Mouse (Mus musculus): ENCODE measurements around the gene Grm7. TPM values are rescaled to one million over a fixed set of nuclear protein-coding genes. Genes with fewer than 3 reads are reported as not detected.

Grm7 gene
- polyA plus RNA-seq, 1 experiment from 2014 or later = 48.7 TPM

DNA sequence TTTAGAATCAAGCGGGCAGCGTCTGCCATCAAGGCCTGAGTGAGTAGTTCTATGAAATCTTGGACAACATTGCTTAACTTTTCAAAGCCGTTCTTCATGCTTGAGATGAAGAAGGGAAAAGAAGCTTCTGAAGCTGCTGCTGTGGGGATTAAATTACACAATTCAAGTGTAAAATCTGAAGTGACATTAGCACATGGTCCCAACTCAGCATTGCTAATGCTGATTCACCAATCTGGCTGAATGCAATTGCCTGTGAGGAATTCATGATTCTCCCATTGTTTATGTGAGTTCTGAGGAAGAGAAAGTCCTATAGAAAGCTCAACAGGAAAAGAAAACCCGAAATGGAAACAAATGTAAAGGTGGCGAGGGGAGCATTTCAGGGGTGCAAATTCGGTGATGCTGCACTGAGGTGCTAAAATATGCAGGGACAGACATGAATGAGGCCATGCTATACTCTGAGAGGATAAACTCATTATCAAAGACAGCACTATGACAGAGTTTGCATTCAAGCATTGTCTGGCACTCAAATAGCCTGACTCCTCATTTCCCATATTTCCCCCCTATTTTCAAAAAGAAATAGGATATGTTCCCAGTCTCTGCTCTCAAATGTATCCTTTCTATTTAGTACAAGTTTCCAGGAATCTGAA lies 575.8 kb downstream of the Grm7 start:
- Histone ChIP-seq H3K27ac (replicated peaks) (no peak overlapping the region), H3K9me3 (replicated peaks) (no peaks in the 10 kb centered on the region), H3K36me3 (no peaks in the 10 kb centered on the region), H3K4me3 (replicated peaks) (no peak overlapping the region), H3K4me1 (no peaks in the 10 kb centered on the region), H3K4me2 (no peak overlapping the region), H3K27me3 (replicated peaks) (no peaks in the 10 kb centered on the region), H3K9ac (replicated peaks) (no peak overlapping the region)
- WGBS = 80% methylated on average over 6 of the region's 6 CpGs
- no peak for ATAC-seq (ENCODE audit: low FRiP score)

DNA sequence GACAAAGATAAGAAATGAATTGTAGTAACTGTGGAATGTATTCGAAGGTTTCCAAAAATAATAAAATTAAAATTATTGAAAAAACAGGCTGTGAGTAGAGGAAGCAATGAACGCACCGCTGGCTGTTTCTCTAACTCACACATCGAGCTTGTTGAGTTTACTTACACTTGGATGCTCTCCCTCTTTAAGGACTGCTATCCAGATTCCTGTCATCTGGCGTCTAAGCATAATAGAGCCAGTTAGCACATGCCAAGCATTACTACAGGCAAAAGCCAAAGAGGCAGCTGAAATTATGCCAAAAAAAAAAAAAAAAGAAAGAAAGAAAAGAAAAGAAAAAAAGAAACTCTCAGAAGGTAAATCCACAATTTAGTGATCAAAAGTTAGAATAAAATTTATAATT lies 609.8 kb downstream of the Grm7 start:
- H3K4me2 ChIP-seq = no peak overlapping the region
- no peak overlapping the region for H3K4me3 ChIP-seq (replicated peaks)
- no peak overlapping the region for H3K27ac ChIP-seq (replicated peaks)
- H3K36me3 ChIP-seq = no peaks in the 10 kb centered on the region
- ATAC-seq (ENCODE audit: low FRiP score) = no peak
- no peaks in the 10 kb centered on the region for H3K27me3 ChIP-seq (replicated peaks)
- no peaks in the 10 kb centered on the region for H3K9me3 ChIP-seq (replicated peaks)
- 78% methylated on average over 5 of the region's 5 CpGs for WGBS
- H3K9ac ChIP-seq (replicated peaks) = no peak overlapping the region
- peaks cover 5% of the 10 kb centered on the region for H3K4me1 ChIP-seq

DNA sequence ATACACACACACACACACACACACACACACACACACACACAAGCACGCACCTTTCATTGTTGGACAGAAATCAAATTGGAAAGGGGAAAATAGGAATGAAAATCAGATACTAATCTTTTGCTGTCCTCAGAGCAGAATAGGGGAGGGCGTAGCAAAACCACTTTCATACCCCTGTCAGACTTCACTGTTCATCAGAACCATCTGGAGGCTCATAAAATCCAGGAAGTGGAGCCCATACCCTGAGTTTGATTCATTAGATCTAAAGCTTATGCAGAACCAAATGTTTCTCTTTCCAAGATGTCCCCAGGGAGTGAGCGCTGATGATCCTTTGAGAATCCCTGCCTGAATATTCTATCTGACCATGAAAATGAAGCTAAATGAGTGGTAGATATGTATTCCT lies 611.6 kb downstream of the Grm7 start:
- Histone ChIP-seq H3K27me3 (replicated peaks) (no peaks in the 10 kb centered on the region), H3K27ac (replicated peaks) (no peak overlapping the region; the same call in 1 of the 2 replicates), H3K36me3 (no peaks in the 10 kb centered on the region), H3K9me3 (replicated peaks) (no peaks in the 10 kb centered on the region), H3K9ac (replicated peaks) (no peak overlapping the region), H3K4me1 (peaks cover 5% of the 10 kb centered on the region), H3K4me2 (no peak overlapping the region), H3K4me3 (replicated peaks) (no peak overlapping the region)
- WGBS = 71% methylated on average over 3 of the region's 3 CpGs
- no peak for ATAC-seq (ENCODE audit: low FRiP score)

DNA sequence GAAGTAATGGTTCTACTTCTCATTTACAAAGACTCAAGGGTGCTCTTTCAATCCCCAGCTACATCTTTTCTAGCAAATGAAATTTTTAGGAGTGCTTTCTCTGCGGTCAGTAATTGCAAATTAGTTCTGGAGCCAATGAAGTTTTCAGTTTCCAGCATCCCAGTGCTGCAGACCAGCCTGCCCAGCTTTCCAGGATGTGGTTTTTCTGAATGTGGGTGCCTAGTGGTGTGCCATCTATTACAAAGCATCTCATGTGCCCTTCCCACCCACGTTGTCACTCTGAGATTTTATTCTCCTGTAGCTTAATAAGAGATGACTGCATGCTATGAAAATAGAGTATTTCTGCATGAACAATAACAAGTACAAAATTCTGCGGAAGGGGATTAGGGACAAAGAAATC lies 612.9 kb downstream of the Grm7 start:
- Histone ChIP-seq H3K36me3 (no peaks in the 10 kb centered on the region), H3K27me3 (replicated peaks) (no peaks in the 10 kb centered on the region), H3K4me1 (peaks cover 5% of the 10 kb centered on the region), H3K4me2 (no peak overlapping the region), H3K4me3 (replicated peaks) (no peak overlapping the region), H3K27ac (replicated peaks) (peak overlapping the region; percentile 69; the same call in 1 of the 2 replicates), H3K9me3 (replicated peaks) (no peaks in the 10 kb centered on the region), H3K9ac (replicated peaks) (no peak overlapping the region)
- peak; percentile 50 for ATAC-seq (ENCODE audit: low FRiP score)
- whole genome bisulfite sequencing = 56% methylated on average over 3 of the region's 3 CpGs

DNA sequence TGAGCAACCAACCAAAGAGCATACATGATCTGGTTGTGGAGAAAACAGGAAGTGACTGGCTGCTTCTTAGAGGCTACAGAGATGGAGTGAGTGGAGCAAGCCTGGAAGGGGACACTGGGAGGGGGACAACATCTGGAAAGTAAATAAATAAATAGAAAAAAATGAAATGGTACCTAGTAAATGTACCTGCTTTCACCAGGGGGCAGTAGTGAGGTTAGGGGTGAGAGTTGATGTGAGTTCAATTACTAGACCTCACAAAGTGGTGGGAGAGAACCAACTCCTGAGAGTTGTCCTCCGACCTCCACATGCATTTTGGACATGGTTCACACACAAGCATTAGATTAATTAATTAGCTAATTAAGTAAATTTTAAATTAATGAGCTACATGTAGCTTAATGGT lies 615.8 kb downstream of the Grm7 start:
- no peak overlapping the region for H3K9ac ChIP-seq (replicated peaks)
- no peak overlapping the region for H3K4me3 ChIP-seq (replicated peaks)
- no peaks in the 10 kb centered on the region for H3K27me3 ChIP-seq (replicated peaks)
- H3K36me3 ChIP-seq = no peaks in the 10 kb centered on the region
- H3K27ac ChIP-seq (replicated peaks) = no peak overlapping the region
- no peak for ATAC-seq (ENCODE audit: low FRiP score)
- no peak overlapping the region for H3K4me2 ChIP-seq
- H3K9me3 ChIP-seq (replicated peaks) = no peaks in the 10 kb centered on the region
- 88% methylated on average over 1 of the region's 1 CpGs for WGBS
- peaks cover 5% of the 10 kb centered on the region for H3K4me1 ChIP-seq

DNA sequence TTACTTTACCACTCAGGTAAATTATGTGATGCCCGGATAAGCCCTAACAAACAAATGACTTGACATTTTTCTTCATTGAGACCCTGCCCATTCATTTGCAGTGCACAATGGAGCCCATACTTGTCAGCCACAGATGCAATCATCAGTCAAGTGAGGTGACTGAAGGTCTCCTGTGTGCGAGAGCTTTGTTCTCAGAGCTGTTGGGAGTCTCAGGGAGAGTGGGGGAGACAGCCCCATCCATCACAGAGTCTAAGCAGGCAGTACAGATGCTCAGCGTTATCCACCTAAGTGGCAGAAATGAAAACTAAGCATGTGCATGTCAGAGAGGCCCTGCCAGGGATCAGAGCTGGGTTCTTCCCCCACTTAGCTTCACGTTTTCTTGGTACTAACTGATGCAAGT lies 631.3 kb downstream of the Grm7 start:
- H3K27ac ChIP-seq (replicated peaks) = no peak overlapping the region
- no peaks in the 10 kb centered on the region for H3K4me1 ChIP-seq
- no peaks in the 10 kb centered on the region for H3K9me3 ChIP-seq (replicated peaks)
- H3K4me2 ChIP-seq = no peak overlapping the region
- no peak overlapping the region for H3K4me3 ChIP-seq (replicated peaks)
- H3K27me3 ChIP-seq (replicated peaks) = no peaks in the 10 kb centered on the region
- no peak for ATAC-seq (ENCODE audit: low FRiP score)
- H3K36me3 ChIP-seq = no peaks in the 10 kb centered on the region
- H3K9ac ChIP-seq (replicated peaks) = no peak overlapping the region
- 26% methylated on average over 4 of the region's 4 CpGs for WGBS

DNA sequence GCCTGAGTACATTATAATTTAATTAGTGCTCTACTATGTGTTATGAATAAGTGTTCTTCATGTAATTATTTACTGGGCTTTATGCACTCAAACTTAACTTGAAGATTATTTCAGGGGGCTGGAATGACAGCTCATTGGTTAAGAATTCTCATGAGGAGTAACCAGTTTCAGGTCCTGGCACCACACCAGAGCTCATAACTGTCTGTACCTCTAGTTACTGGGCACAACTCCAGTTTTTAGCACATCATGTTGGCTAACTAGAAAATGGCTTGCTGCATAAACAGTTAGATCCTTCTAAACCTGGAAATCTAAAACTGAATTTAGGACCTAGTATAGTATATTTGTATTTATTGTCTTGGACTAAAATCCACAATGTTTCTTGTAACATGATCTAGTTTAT lies 633.1 kb downstream of the Grm7 start:
- Histone ChIP-seq H3K36me3 (no peaks in the 10 kb centered on the region), H3K27ac (replicated peaks) (no peak overlapping the region), H3K4me1 (no peaks in the 10 kb centered on the region), H3K9ac (replicated peaks) (no peak overlapping the region), H3K27me3 (replicated peaks) (no peaks in the 10 kb centered on the region), H3K9me3 (replicated peaks) (no peaks in the 10 kb centered on the region), H3K4me3 (replicated peaks) (no peak overlapping the region), H3K4me2 (no peak overlapping the region)
- no peak for ATAC-seq (ENCODE audit: low FRiP score)

DNA sequence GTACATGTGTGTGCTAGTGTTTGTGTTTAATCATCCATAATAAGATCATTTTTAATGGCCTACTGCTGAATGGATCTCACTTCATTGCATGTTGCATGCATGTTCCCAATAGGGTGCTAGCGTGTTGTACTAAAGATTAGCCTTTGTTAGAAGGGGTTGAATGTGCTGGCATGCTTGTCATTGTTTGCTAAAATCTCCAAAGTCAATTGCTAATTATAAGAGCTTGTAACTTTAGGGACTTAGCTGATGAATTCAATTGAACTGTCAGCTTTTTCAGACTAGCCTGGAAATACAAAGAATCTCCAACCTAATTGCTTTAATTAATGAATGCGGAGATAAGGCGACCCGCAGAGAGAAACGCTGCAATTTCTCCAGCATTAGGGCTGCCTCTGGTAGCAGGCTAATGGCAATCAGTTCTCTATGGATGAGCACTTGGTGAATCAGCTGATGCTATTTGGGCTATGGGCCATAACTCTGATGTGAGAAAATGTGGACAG lies 648.2 kb downstream of the Grm7 start:
- peak overlapping the region; percentile 56 for H3K27ac ChIP-seq (replicated peaks)
- no peaks in the 10 kb centered on the region for H3K36me3 ChIP-seq
- peaks cover 5% of the 10 kb centered on the region; the same call in 1 of the 2 replicates for H3K4me1 ChIP-seq
- H3K9me3 ChIP-seq (replicated peaks) = no peaks in the 10 kb centered on the region
- 32% methylated on average over 5 of the region's 5 CpGs for WGBS
- H3K4me2 ChIP-seq = no peak overlapping the region
- H3K9ac ChIP-seq (replicated peaks) = no peak overlapping the region
- peak; percentile 82 for ATAC-seq (ENCODE audit: low FRiP score)
- H3K27me3 ChIP-seq (replicated peaks) = no peaks in the 10 kb centered on the region
- H3K4me3 ChIP-seq (replicated peaks) = no peak overlapping the region

DNA sequence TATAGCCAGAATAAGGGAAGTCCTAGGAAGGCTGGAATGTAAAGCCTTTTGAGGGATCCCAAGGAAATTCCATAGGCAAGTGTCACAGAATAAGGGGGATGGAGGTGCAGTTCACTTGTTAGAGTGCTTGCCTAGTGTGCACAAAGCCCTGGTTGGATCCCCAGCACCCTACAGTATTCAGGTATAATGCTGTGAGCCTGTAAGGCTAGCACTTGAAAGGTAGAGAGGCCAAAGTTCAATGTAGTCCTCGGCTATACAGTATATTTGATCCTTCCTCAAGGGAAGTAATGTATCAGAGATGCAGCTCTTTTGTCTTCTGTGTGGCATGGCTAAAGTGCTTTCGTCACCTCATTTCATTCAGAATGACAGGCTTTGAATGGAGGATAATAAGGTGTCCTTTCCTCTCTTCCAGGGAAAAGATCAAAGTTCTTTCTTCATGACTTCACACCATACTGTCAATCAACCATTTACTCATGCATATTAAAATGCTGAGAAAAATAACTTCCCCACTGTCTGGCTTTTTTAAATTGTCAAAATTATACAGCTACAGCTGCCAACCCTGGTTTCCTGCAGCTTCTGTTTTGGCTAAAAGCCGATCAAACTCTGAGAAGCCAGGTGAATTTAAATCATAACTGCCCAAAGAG lies 658.7 kb downstream of the Grm7 start:
- no peak overlapping the region for H3K27ac ChIP-seq (replicated peaks)
- no peak for ATAC-seq (ENCODE audit: low FRiP score)
- WGBS = 63% methylated on average over 3 of the region's 3 CpGs
- no peaks in the 10 kb centered on the region for H3K27me3 ChIP-seq (replicated peaks)
- H3K9ac ChIP-seq (replicated peaks) = no peak overlapping the region
- no peaks in the 10 kb centered on the region for H3K36me3 ChIP-seq
- H3K4me2 ChIP-seq = no peak overlapping the region
- H3K4me3 ChIP-seq (replicated peaks) = no peak overlapping the region
- H3K4me1 ChIP-seq = no peaks in the 10 kb centered on the region
- no peaks in the 10 kb centered on the region for H3K9me3 ChIP-seq (replicated peaks)

DNA sequence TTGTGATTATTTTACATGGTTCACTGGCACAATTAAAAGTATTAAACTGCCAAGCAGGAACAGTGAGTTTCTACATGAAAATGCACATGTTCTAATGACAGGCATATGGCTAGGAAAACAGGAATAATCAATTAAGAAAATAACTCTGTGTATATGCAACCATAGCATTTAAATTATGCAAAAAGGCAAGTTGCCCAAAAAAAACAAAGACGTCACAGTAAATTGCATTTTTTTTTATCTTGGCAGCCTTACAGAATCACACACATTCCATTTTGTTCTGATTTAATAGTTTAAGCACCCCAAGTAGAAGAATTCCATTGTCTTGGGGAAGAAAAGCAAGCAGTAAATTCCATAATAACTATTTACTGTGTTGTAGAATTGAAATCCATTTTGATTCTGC lies 716.3 kb downstream of the Grm7 start:
- no peak overlapping the region for H3K4me3 ChIP-seq (replicated peaks)
- no peaks in the 10 kb centered on the region for H3K4me1 ChIP-seq
- WGBS = 31% methylated on average over 1 of the region's 1 CpGs
- ATAC-seq (ENCODE audit: low FRiP score) = no peak
- H3K36me3 ChIP-seq = no peaks in the 10 kb centered on the region
- H3K27ac ChIP-seq (replicated peaks) = no peak overlapping the region
- H3K9ac ChIP-seq (replicated peaks) = no peak overlapping the region
- H3K27me3 ChIP-seq (replicated peaks) = no peaks in the 10 kb centered on the region
- no peak overlapping the region for H3K4me2 ChIP-seq
- no peaks in the 10 kb centered on the region for H3K9me3 ChIP-seq (replicated peaks)

DNA sequence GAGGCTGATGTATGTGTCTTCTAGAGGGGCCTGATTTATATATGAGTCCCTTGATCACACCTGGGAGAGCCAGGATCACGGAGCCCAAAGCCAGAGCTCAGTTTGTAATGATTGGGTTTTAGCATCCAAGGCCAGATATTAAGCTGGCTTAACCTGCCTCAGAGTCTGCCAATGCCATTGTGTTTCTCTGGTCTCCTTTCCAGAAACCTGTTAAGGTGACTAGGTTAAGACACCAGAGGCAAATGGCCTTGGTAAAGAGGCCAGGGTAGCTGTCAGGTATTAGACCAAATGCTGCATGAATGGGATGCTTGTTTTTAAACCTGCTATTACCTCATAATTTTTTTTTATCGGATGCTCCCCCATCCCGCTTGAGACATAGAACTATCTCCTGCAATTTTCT lies 722.7 kb downstream of the Grm7 start:
- H3K36me3 ChIP-seq = no peaks in the 10 kb centered on the region
- 87% methylated on average over 3 of the region's 3 CpGs for WGBS
- H3K27me3 ChIP-seq (replicated peaks) = no peaks in the 10 kb centered on the region
- H3K9ac ChIP-seq (replicated peaks) = no peak overlapping the region
- H3K4me3 ChIP-seq (replicated peaks) = no peak overlapping the region
- H3K27ac ChIP-seq (replicated peaks) = no peak overlapping the region
- ATAC-seq (ENCODE audit: low FRiP score) = no peak
- H3K9me3 ChIP-seq (replicated peaks) = no peaks in the 10 kb centered on the region
- peaks cover 15% of the 10 kb centered on the region for H3K4me1 ChIP-seq
- no peak overlapping the region for H3K4me2 ChIP-seq

DNA sequence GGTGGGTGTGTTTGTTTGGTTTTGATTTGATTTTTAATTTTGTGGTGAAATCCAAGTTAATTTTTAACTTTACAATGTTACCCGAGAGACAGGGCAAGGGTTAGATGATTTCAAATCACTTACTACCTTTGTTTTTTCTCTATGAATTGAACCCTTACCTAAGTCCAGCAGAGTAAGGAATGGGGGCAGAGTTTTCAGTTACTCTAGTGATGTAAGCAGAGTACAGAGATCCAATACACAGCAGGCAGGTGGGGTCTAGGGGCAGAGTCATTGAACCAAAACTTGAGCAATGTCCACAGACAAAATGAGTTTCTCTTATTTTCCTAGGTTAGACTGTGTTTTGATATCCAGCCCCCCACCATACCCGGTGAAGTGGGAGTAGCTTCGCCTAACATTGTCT lies 723.2 kb downstream of the Grm7 start:
- WGBS = 82% methylated on average over 3 of the region's 3 CpGs
- no peaks in the 10 kb centered on the region for H3K27me3 ChIP-seq (replicated peaks)
- H3K4me1 ChIP-seq = peaks cover 18% of the 10 kb centered on the region
- no peak overlapping the region for H3K4me3 ChIP-seq (replicated peaks)
- H3K36me3 ChIP-seq = no peaks in the 10 kb centered on the region
- H3K9ac ChIP-seq (replicated peaks) = no peak overlapping the region
- ATAC-seq (ENCODE audit: low FRiP score) = no peak
- H3K4me2 ChIP-seq = no peak overlapping the region
- no peak overlapping the region for H3K27ac ChIP-seq (replicated peaks)
- H3K9me3 ChIP-seq (replicated peaks) = no peaks in the 10 kb centered on the region
